Mouse (Mus musculus): ENCODE data around the gene Selenov. TPM values are rescaled to one million over a fixed set of nuclear protein-coding genes. Genes with fewer than 3 reads are reported as not detected.

The Selenov gene
- polyA plus RNA-seq, 1 experiment from 2014 or later, result not detected

DNA sequence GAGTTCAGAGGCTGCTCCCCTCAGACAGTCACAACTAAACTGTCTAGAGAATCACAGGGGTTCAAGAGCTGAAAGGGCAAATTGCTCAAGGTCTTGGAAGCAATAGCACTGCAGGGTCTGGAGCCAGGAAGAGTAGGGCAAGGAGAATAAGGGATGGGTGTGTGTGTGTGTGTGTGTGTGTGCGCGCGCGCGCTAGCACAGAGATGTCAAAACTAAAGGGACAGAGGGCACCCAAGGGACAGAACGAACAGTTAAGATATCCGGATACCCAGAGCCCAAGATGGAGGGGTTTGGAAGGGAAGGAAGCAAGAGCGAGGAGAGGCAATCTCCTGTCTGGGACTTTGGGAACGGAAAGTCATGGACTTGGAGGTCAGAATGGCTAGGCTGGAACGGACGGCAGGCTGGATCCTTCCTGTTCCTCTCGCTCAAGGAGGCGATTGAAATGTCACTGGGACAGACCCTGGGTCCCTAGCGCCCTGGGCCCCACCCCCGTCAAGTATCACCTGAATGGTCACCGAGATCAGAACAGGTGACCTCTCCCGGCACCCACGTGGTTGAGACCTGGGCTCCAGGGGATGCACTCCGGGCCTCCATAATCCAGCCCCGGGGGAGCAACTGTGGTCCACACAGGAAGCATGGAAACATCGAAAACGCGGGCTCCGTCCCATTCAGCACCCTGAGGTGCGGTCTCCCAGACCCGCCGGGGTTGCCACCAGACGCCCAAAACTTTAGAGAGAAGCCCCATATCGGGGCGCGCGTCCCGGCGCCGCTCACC lies 20.4 kb upstream of the Selenov start:
- no peak for TF ChIP-seq CTCF (IDR thresholded peaks at IDR 0.05; ENCODE audit: low read depth)
- Histone ChIP-seq H3K4me1 (ENCODE audit: insufficient read depth) (0 out of 2 replicates have a peak, but pooled peaks cover 5% of the 10 kb centered on the region), H3K9me3 (ENCODE audit: low read depth, low read length) (no peaks in the 10 kb centered on the region), H3K4me3 (ENCODE audit: low read depth, low read length) (peak overlapping the region; percentile 95), H3K9ac (peak overlapping the region; percentile 87), H3K36me3 (ENCODE audit: insufficient read depth) (peaks cover 61% of the 10 kb centered on the region), H3K27me3 (ENCODE audit: insufficient read depth, low read length) (no peaks in the 10 kb centered on the region), H3K27ac (ENCODE audit: low read depth) (peak overlapping the region; percentile 67), H3K4me2 (peak overlapping the region; percentile 69)
- WGBS, result 6% methylated on average over 35 of the region's 35 CpGs
- peak; percentile 10 for DNase-seq
- ATAC-seq (ENCODE audit: insufficient read depth), result peak; percentile 58

DNA sequence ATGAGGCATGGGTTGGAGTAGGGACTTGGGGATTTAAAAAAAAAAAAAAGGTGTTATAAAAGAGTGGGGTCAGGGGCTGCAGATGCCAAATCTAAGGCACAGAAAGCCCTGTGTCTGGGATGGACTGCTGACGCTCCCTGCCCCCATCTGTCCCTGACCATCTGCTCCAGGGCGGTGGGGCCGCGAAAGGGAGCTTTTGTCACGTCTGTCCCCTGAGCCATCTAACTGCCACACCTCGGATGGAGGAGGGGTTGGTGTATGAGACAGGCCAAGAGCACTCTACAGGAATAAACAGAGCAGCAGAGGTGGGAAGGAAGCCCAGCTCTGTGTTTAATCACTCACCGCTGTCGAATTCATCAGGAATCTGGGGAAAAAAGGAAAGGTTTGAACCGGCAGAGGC lies 18.8 kb upstream of the Selenov start:
- Histone ChIP-seq H3K36me3 (ENCODE audit: insufficient read depth) (peaks cover 60% of the 10 kb centered on the region), H3K9me3 (ENCODE audit: low read depth, low read length) (no peaks in the 10 kb centered on the region), H3K27me3 (ENCODE audit: insufficient read depth, low read length) (no peaks in the 10 kb centered on the region), H3K9ac (no peak overlapping the region), H3K4me2 (no peak overlapping the region), H3K4me3 (ENCODE audit: low read depth, low read length) (no peak overlapping the region; the same call in 1 of the 2 replicates), H3K27ac (ENCODE audit: low read depth) (no peak overlapping the region), H3K4me1 (ENCODE audit: insufficient read depth) (0 out of 2 replicates have a peak, but pooled peaks cover 5% of the 10 kb centered on the region)
- DNase-seq (no peak), ATAC-seq (ENCODE audit: insufficient read depth) (no peak)
- 59% methylated on average over 9 of the region's 9 CpGs for WGBS
- no peak for TF ChIP-seq CTCF (IDR thresholded peaks at IDR 0.05; ENCODE audit: low read depth)

DNA sequence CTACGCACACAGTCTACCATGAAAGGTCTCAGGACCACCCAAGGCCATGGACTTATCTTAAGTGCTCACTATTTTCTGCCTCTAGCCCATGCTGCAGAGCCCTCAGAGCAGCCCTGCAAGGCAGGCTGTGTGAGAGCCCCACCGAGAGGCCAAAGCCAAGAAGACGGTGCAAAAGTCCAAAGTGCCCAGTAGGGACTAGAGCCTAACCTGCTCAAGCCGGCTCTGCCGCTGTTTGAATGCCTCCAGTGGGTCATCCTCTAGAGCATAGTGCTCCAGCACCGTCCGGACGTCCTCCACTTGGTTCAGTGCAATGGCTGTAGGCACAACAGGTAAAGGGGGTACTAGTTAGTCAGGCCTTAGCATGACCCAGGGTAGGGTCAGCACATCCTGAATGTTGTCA lies 15.2 kb upstream of the Selenov start:
- peaks cover 56% of the 10 kb centered on the region for H3K36me3 ChIP-seq (ENCODE audit: insufficient read depth)
- H3K4me1 ChIP-seq (ENCODE audit: insufficient read depth), result 0 out of 2 replicates have a peak, but pooled peaks cover 5% of the 10 kb centered on the region
- no peak overlapping the region for H3K27ac ChIP-seq (ENCODE audit: low read depth)
- H3K4me3 ChIP-seq (ENCODE audit: low read depth, low read length), result no peak overlapping the region
- no peak overlapping the region for H3K4me2 ChIP-seq
- no peak overlapping the region for H3K9ac ChIP-seq
- DNase-seq (no peak), ATAC-seq (ENCODE audit: insufficient read depth) (no peak)
- 91% methylated on average over 8 of the region's 8 CpGs for WGBS
- TF ChIP-seq CTCF (IDR thresholded peaks at IDR 0.05; ENCODE audit: low read depth), result no peak
- peaks cover 14% of the 10 kb centered on the region for H3K27me3 ChIP-seq (ENCODE audit: insufficient read depth, low read length)
- H3K9me3 ChIP-seq (ENCODE audit: low read depth, low read length), result no peaks in the 10 kb centered on the region

DNA sequence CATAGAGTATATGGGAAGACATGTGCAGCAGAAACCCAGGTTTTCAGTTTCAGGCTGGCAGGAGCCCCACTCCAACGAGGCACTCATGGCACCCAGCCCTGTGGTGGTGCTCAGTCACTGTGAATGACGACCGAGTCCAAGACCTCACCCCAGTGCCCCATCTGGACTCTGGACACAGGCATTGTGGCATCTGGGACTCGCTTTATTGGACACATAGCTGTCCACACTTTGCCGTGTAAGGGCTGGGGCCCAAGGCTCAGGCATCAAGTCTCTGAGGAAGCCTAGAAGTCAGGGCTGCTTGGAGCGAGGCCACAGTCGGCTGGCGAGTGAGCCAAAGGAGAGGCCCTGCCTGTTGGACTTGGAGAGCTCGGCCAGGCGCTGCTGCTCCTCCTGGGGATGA lies 14.7 kb upstream of the Selenov start:
- Histone ChIP-seq H3K27ac (ENCODE audit: low read depth) (no peak overlapping the region), H3K4me2 (no peak overlapping the region)
- ATAC-seq (ENCODE audit: insufficient read depth), result no peak

DNA sequence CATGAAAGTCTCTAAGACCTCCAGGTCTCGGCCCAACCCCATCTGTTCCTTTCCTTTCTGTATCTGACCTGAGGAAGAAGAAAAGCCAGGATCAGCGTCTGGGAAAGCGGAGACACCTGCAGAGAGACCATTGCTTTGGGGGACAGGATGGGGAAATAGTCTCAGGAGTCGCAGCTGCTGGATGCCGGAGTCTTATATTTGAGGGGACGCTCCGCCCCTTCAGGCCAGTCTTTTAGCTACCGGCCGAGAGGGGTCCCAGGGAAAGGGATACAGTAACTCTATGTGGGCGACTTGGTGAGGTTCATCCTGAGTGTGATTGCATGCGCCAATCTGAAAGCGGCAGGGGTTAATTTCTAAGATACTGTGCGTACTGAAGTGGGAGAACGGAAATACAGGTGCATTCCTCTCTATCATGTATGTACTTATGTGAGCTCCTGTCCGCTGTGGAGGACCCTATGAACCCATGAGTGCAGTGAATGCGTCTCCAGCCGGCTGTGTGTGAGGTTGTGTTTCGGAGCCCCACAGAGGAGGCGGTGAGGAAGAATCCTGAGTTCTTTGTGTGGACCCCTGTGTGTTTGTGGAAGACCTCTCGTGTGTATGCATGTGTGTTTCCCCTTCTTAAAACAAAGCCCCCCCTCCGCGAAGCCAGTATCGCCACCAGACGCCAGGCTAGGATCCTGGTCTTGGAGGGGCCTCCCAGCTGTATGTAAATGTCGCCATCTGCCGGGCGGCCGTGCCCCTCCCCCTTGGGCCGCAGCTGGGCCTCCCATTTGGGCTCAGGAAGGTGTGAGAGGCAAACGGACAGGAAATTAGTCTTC lies 10.8 kb upstream of the Selenov start, which contains the start of gene Dll3:
TSS of gene Dll3 (minus strand) at position 623 of the 818 bp plus-strand sequence.
- H3K27me3 ChIP-seq (ENCODE audit: insufficient read depth, low read length), result peaks cover 48% of the 10 kb centered on the region
- no peak within 1 kb of the TSS; the same call in none of the 2 replicates for H3K9ac ChIP-seq
- ATAC-seq (ENCODE audit: insufficient read depth), result peak; percentile 50
- 1% methylated on average over 30 of the region's 30 CpGs for WGBS
- H3K27ac ChIP-seq (ENCODE audit: low read depth), result no peak within 1 kb of the TSS
- H3K4me2 ChIP-seq, result peak within 1 kb of the TSS; percentile 57
- peak; percentile 76 for DNase-seq
- H3K4me3 ChIP-seq (ENCODE audit: low read depth, low read length), result peak within 1 kb of the TSS; percentile 21
- peaks cover 21% of the 10 kb centered on the region for H3K36me3 ChIP-seq (ENCODE audit: insufficient read depth)
- no peaks in the 10 kb centered on the region for H3K4me1 ChIP-seq (ENCODE audit: insufficient read depth)
- TF ChIP-seq CTCF (IDR thresholded peaks at IDR 0.05; ENCODE audit: low read depth), result peak; percentile 77
- no peaks in the 10 kb centered on the region for H3K9me3 ChIP-seq (ENCODE audit: low read depth, low read length)

More for the DNA sequence above, 14.7 kb upstream of the Selenov start:
- Histone ChIP-seq H3K4me3 (ENCODE audit: low read depth, low read length) (no peak overlapping the region), H3K9ac (no peak overlapping the region), H3K27me3 (ENCODE audit: insufficient read depth, low read length) (peaks cover 20% of the 10 kb centered on the region), H3K36me3 (ENCODE audit: insufficient read depth) (peaks cover 56% of the 10 kb centered on the region), H3K4me1 (ENCODE audit: insufficient read depth) (0 out of 2 replicates have a peak, but pooled peaks cover under 1% of the 10 kb centered on the region), H3K9me3 (ENCODE audit: low read depth, low read length) (no peaks in the 10 kb centered on the region)
- TF ChIP-seq CTCF (IDR thresholded peaks at IDR 0.05; ENCODE audit: low read depth), result no peak
- WGBS, result 85% methylated on average over 10 of the region's 10 CpGs
- DNase-seq, result no peak

DNA sequence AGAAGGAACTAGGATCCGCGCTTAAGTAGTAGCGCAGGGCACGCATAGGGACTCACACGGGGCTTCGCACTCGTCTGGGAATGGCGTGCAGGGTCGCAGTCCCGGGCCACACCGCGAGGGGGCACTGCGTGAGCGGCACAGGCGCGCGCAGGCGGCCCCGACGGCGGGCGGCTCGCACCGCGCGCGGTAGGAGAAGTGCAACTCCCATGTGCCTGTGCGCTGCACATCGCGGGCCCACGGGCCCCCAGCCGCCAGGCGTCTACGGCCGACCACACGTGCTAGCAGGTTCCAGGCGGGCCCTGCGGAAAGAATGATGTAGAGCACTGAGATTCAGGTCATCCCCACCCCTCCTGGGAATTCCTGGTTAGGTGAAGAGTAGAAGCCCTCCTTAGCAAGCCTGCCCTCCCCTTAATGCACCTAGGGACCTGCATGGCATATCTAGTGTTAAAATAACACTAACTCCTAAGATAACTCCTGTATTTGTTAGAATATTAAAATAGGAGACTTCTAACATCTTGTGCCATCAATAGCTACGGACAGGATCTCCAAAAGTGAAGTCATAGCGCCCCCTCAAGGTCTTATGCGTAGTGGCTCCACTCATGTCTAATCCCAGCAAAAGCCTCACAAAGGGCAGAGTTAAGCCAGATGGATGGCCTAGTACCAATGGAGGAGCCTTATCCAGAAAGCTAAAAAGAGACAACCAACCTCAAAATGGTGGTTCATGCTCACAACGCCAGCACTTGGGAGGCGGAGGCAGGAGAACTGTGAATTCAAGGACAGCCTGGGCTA lies 8.0 kb upstream of the Selenov start:
- TF ChIP-seq CTCF (IDR thresholded peaks at IDR 0.05; ENCODE audit: low read depth), result peak; percentile 63
- H3K27ac ChIP-seq (ENCODE audit: low read depth), result no peak overlapping the region
- H3K9ac ChIP-seq, result no peak overlapping the region
- H3K4me2 ChIP-seq, result peak overlapping the region; percentile 20; the same call in 1 of the 2 replicates
- no peak overlapping the region for H3K4me3 ChIP-seq (ENCODE audit: low read depth, low read length)
- ATAC-seq (ENCODE audit: insufficient read depth), result no peak
- 25% methylated on average over 43 of the region's 43 CpGs for WGBS
- no peaks in the 10 kb centered on the region for H3K4me1 ChIP-seq (ENCODE audit: insufficient read depth)
- peak; percentile 83 for DNase-seq
- H3K36me3 ChIP-seq (ENCODE audit: insufficient read depth), result no peaks in the 10 kb centered on the region
- H3K27me3 ChIP-seq (ENCODE audit: insufficient read depth, low read length), result peaks cover 64% of the 10 kb centered on the region
- H3K9me3 ChIP-seq (ENCODE audit: low read depth, low read length), result no peaks in the 10 kb centered on the region
